Mouse (Mus musculus) thymus, postnatal 36 days (tissue): ENCODE measurements around the gene Lrrc73.

Experiments used
- DNase-seq, 2 experiments: peaks; one replicate each; pipeline ENCODE4 v3.0.0; 2022; ENCODE audit warnings: mixed read lengths in 2 of 2

Lrrc73 gene

DNA sequence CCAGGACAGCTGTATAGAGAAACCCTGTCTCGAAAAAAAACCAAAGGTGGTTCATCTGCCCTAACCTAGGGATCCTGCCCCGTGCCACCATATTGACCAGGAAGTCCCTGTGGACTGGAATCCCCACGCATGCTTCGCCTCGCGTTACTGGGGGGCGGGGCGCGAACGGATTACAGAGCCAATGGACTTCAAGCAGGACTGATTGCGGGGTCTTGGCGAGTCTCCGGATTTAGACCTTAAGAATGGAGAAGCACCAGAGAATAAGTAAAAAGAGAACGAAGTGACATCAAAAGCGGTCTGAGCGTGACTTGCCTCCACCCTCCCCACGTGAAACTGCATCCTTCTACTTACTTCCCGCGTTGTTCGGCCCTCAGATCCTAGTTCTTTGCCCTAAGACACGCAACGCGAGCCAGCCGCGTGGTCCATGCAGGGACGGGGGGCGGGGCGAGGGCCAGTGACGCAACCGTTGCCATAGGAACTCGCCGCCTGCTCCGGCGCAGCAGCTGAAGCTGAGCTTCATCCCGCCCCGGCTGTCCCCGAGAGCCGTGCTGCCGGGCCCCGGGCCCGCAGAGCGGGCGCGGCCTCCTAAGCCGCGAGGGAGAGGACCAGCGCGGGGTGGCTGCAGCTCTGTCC is at the start of gene Lrrc73:
Gene Lrrc73, plus strand, starts transcription at position 80 of the 633 bp plus-strand sequence.
- DNase-seq = peak; percentile 87 to 88

DNA sequence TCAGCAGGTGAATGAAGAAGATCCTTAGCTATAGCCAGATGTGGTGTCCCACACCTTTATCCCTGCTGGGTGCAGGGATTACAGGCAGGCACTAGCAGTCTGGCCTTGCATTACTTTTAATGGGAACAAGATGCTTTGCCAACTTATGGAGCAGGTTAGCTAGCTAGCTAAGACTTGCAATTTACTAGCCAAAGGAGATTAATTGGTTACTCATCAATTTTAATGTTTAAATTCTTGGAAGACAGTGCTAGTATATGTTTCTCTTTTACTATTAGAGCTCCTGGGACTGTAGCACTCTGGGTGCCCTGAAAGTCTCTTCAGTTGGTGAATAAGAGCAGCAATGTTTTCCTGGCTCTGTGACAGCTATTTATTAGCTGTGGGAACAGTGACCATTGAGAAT is 46.7 kb upstream of the Lrrc73 start:
- DNase-seq = no peak

DNA sequence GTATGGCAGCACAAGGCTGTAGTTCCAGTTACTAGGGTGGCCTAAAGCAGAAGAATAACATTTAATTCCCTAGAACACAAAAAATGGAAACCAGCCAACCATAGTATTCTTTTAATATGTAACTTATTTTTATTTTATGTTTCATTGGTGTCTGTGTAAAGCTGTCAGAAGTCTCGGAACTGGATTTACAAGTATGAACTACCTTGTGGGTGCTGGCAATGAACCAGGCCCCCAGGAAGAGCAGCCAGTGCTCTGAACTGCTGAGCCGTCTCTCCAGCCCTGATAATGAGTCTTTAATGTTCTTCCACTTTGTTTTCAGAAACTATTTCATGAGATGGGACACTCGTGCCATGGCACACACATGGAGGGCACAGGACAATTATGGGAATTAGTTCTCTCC is 42.8 kb upstream of the Lrrc73 start:
- DNase-seq = no peak

DNA sequence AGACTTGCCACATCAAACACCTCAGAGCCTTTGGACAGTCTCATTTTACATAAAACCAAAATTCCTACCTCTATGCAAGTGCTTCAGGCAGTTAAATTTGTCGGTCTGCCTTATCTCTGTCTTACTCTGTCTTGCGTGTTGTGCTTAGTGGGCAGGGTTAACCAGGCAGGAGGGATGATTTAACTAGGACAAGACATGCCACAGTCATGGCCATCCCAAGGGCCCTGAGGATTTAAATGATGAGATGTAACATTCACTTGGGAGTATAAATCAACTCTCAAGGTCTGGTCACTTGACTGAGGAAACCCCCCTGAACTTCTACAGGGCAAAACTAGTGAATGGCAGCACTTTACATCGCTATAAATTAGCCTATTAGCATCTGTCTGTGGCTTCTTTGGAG is 31.7 kb upstream of the Lrrc73 start:
- no peak for DNase-seq

DNA sequence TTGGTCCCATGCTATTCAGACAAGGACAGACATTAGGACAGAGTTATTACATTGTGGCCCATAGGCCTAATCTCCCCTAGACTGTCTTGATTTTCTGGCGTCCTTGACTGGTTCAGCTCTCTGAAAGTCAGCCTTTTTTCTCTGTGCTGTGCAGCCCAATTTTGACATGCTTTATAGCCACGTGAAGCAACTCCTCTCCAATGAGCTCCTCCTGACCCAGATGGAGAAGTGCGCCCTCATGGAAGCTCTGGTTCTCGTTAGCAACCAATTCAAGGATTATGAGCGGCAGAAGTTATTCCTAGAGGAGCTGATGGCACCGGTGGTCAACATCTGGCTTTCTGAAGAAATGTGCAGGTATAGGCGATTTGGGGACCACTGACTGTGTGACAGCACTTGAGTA is 25.8 kb upstream of the Lrrc73 start:
- no peak for DNase-seq

DNA sequence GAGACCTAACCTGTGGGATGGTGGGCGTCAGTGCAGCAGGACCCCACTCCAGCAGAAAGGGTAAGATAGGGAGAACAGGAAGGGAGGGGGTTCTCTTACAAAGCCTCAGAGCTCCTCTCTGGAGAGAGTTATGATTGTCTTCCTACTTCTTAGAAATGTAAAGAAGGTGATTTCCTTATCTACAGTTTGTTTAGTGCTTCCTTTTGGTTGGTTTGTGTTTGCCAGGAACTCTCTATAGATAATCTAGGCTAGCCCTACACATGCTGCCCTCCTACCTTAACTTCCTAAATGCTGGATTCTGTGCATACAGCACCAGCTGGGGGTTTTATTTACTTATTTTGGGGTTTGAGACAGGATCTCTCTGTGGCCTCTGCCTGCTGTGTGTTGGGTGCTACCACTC is 17.3 kb upstream of the Lrrc73 start:
- DNase-seq = no peak

DNA sequence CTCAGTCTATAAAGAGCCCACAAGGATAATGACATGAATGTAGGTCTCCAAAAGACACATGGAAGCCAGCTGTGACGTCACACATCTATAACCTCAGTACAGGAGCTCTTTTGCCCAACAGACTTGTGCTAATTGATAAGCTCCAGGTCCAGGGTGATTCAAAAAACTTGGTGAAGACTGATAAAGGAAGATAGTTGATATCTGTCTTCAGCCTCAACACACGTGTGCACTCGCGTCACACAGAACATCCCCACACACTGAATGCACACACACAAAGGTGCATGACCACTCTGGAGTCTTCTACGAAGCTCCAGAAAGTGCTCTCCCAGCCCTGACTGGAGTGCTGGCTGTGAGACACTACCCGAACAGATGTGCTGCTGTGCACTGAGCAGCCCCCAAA is 16.3 kb upstream of the Lrrc73 start:
- no peak for DNase-seq

DNA sequence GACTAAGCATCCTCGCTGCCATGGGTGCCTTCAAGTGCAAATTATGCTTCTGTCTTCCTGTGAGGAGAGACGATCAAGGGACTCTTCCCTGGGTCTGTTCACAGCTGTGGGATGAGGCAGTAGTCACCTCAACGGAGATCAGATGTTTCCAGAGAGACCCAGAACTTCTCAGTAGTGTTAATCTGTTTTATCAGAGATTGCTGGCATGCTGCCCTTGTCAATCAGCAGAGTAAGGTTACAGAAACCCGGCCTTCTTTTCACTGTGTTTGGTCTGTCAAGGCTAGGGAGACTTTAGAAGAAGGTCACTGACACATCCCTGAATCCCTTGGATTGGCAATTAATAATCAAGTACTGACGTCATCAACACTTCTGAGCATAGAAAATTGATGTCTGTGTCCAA is 15.9 kb upstream of the Lrrc73 start:
- no peak for DNase-seq

DNA sequence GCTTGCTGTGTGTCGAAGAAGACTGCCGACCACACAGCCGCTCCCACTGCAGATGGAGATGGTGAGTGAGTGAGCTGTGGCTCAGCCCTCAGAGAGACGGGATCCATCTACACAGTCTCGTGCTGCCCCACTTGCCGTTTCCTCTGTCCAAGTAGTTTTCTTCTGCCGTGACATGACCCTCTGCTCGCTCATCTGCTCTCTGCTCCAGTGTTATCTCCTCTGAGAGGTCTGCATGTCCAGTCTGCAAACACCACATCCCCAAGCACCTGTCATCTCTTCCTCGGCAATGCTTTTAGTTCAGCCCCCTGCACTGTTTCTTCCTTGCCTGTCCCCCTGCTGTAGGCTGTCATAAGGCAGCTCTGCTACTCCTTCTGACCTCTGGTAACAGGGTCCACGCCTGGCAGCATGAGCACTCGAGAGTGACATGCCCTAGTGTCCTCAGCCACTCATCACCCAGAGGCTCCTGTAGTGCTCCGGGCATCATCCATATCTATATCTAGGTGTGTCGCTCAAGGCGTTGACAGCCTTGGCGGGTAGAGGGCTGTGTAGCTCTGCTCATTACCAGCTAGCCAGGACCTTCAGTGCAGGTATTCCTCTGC is 13.7 kb upstream of the Lrrc73 start:
- no peak for DNase-seq

DNA sequence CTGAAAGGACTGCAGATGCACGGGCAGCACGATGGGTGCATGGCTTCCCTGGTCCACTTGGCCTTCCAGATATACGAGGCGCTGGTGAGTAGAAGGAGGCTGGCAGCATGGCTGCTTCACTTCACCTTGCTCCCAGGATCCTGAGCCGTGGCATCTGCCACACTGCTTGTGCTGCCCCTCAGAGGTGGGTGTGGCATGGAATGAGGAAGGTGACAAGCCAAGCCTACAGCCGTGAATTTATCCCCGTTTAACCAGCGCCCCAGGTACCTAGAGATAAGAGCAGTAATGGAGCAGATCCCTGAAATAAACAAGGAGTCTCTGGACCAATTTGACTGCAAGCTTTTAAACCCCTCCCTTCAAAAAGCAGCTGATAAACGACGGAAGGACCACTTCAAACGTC is 11.9 kb upstream of the Lrrc73 start:
- DNase-seq = no peak

DNA sequence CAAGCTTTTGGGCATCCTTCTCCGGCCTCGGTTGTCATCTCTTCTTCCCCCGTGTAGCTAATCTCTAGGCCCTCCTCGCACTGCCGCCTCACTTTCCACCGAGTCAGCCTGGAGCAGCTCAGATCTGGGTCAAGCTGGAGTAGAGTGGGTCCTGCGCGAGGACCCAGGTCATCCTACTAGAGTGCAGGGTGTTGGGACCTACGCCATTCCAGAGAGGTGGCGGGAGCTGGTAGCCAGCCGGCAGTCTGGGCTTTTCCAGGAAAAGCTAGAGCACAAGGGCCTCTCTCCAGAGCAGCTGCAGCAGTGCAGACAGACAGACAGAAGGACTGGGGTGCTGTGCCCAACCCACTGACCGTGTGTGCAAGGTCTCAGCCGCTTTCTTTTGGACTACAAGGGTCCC is 11.1 kb upstream of the Lrrc73 start:
- DNase-seq = no peak

DNA sequence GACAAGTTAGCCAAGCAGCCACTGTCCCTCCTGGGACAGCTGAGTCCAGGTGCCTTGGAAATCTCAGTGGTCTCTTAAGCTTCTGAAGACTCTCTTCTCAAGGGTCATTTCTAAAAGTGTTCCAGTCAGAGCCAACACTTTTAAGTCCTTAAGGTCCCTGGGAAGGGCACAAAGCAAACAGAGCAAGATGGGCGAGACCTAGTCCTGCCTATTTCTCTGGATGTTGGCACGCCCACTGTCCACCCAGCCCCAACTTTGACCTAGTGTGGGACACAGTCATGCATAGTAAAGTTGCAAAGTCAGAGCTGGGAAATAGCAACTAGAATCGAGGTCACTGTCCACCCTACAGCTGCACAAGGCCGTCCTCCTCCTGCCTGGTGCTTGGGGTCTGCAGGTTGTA is 10.3 kb upstream of the Lrrc73 start:
- no peak for DNase-seq

DNA sequence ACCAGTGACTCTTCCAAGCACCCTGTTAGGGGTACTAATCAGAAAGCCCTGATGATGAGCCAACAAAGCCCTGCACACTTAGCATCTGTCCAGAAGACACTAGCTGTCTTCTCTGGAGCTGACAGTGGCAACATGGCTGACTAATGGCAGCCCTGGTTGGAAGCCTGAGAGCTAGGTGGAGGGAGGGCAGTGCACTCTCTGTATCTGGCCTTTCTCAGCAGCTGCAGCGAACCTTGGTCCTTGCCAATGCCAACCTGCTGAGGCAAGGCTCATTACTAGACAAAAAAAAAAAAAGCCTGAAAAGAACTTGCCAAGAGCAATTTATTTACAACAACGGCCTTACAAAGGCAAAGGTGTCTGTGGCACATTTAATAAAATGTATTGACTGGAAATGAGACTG is 9.7 kb upstream of the Lrrc73 start:
- no peak for DNase-seq

DNA sequence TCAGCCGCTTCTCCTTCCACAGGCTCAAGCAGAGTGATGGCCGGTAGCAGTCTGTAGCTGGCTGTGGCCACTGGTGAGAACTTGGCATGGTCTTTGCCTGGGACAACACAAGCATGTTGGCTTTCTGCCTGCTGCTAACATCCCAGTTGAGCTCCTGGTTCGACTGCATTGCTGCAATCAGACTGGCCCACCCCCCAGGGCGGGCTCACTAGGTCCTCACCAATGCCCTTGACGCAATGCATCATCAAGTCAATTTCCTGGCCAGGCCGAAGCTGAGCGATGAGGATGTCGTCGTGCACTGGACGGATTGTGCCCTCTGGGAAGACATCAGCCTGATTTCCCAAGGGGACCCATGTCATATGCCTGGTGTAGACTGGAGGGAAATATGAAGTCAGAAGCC is 8.8 kb upstream of the Lrrc73 start:
- no peak for DNase-seq

DNA sequence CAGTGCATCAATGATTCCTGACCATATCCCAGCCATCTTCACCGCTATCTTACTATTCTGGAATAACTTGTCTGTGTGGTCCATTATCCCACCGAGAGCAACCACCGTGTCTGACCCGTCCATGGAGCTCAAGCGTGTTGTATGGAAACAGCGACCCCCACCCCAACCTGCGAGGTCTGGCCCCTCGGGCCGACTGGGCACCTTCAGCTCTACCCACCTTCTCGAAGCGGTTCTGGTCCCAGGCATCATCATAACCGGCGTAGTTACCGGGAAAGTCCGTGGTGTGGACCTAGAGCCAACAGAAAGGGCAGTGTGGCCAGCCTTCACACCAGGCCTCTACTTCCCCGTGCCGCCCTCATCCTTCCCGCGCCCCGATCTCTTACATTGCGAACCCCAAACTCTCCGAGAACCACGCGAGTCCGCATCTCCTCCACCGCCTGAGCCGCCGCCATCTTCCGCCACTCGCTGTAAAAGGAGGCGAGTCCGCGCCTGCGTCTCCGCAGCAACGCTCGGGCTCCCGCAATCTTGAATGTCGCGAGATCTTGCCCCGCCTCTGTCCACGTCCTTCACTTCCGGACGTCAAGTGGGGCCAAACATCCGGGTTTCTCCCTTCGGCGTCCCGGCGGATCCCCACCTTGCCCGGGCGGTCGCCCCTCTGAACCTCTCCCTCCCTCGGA is 5.7 kb upstream of the Lrrc73 start, which contains the start of the genes Polr1c and Yipf3:
Gene Polr1c, minus strand, starts transcription at position 543 of the 677 bp plus-strand sequence.
Gene Yipf3, plus strand, starts transcription at position 569 of the 677 bp plus-strand sequence.
- DNase-seq = peak; percentile 88 to 94

DNA sequence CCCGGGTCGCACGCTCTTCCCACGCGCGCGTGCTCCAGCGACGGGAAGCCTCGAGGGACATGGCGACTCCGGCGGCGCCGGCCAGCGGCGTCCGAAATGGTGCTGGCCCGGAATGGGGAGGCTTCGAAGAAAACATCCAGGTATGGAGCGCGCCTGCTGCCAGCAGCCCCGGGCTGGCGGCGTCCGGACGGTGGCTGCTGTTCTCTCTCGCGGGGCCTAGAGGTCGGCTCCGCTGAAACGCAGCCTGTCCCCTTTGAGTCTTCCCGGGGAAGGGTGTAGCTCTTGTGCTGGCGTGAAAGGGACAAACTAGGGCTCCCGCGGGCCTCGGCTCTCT is 5.2 kb upstream of the Lrrc73 start:
- DNase-seq = no peak

DNA sequence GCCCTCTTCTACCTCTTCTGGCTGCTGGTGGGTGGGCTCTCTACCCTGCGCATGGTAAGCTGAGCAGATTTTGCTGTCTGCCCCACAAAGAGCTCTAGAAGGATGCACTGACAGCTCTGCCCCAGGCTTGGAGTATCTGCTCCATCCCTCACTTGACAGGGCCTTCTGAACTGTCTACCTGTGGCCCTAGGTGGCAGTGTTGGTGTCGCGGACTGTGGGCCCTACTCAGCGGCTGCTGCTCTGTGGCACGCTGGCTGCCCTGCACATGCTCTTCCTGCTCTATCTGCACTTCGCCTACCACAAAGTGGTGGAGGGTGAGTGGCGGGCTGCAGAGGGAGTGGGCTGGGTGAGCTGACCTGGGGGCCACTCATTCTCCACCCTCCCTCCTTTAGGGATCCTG is 2.2 kb upstream of the Lrrc73 start:
- peak; percentile 29 to 45 for DNase-seq

DNA sequence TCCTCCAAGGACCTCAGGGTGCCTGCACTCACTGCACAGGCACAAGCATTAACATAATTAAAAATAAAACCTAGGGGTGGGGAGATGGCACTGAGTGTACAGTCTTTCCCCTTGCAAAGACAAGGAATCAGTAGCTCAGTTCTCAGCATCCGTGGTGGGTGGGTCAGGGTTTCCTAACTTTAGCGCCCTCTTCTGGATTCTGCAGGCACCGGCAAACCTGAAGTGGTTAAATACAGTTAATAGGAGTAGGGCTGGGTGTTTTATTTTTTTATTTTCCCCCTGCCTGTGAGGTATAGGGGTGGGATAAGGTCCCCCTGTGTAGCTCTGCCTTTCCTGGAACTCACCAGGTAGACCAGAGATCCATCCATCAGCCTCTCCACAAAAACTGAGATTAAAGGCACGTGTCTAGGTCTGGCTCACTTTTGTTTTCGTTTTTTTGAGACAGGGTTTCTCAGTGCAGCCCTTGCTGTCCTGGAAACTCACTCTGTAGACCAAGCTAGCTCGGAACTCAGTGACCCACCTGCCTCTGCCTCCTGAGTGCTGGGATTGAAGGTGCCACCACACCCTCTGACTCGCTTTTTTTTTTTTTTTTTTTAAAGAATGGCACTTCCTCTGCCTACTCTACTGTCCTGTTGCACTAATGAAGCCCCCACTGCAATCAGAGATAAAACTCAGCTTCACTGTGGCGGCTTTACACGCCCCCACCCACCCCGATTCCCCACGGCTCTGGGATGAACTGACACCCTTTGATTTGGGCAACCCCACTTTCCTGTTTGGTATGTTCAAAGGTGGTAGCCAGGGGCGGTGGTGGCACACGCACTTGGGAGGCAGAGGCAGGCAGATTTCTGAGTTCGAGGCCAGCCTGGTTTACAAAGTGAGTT is 520 bp upstream of the Lrrc73 start:
- peak; percentile 40 to 49 for DNase-seq

DNA sequence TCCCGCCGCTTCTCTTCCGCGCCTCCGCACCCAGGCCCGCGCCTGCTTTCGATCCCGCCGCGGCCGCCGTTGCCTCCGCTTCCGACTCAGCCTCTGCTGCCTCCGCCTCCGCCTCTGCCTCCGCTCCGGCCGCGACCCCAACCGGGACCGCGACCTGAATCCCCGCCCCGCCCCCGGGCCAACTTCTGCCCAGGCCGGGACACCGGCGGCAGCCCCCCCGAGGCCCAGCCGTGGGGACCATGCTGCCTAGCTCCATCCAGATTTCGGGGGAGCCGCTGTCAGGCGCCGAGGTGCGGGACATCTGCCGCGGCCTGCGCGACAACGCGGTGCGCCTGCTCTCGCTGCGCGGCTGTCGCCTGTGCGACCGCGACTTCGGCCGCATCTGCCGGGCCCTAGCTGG is 775 bp downstream of the Lrrc73 start:
- DNase-seq = peak; percentile 33 to 65

DNA sequence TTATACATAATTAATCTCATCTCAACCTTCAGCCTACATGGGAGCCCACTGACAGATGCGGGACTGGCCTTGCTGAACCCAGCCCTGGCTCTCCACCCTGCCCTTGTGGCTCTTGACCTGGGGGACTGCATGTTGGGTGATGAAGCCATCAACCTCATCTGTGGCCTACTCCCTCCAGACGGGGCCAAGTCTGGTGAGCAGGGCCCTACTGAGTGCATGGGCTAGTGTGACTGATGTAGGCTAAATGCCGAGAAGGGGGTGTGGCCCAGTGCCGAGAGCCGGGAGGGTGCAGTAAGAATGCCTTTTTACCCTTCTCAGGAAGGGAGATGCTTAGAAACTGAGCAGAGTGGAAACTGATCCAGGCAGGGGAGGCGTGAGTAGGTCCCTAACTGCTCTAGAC is 1.8 kb downstream of the Lrrc73 start:
- no peak for DNase-seq

DNA sequence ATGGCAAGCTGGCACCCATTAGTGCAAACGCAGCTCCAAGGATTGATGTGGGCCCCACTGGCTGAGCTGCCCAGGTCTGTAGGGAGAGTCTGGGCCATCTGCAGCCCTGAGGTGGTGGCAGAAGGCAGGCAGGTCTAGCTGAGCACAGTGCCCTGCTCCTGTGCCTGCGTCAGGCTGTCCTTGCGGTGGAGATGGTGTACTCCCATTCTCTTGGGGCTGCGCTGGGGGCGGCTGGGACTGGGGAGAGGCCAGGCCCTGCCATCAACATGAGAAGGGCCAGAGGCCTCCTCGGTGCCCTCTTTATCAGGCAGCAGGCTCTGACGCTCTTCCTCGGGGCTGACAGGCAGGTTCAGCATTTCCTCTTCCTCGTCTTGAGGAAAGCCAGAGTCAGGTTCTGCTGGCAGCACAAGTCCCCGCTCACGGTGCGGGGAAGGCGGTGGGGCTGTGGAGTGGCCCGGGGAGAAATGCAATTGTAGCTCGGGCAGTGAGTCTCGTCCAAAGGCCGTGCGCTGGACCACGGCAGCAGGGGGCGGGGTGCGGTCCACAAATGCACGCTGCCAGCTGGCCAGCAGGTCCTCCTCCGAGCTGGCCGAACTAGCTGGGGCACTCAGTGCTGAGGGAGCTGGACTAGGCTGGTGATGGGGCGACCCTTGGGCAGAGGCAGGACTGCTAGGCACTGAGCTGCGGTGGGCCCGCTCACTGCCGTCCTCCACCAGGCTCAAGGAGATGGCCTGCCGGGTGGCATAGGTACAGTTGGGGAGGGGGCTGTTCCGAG is 5.1 kb downstream of the Lrrc73 start:
- DNase-seq = no peak

DNA sequence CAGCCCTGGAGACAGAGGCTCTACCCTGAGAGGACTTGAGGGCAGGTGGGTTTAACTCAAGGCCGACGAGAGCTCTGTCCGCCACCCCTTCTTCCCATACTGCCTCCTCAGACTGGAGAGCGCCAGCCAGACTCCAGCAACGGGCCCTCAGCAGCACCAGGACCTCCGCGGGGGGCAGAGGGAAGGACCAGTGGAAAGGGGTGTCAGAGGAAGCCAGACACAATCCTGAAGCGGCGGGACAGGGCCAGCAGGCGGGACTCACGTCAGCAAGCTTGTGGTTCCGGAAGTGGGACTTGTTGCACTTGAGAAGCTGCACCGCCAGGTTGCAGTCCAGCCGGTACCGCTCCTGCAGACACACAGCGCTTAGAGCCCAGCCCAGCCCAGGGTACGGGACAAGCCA is 6.3 kb downstream of the Lrrc73 start:
- DNase-seq = no peak
